8 mouse cellular contexts compared by ENCODE assay signal in genomic region chr12:81484727-81485191, GRCm38 (mm10). TPM values are rescaled to one million over a fixed set of nuclear protein-coding genes. Genes with fewer than 3 reads are reported as not detected.
A peak's percentile ranks its signal among the peaks of the same experiment; 100 is the strongest.
DNase-seq lines count a peak whose midpoint lies in the region; ATAC-seq and TF ChIP-seq lines count a peak whose summit lies in the region.

Gene Cox16, minus strand, starts transcription at chr12:81485127.

- ATAC-seq in activated CD4-positive, CD25-positive, alpha-beta regulatory T cell, adult 4 months = peak; percentile 97

- peak; percentile 74 for TF ChIP-seq POLR2A in cortical plate, adult 2 months (IDR thresholded peaks at IDR 0.05; ENCODE audit: extremely low read depth, insufficient read depth, low read length)

- no peaks in the 10 kb centered on the region for H3K9me3 ChIP-seq in megakaryocyte, embryonic 14.5 days

- H3K4me1 ChIP-seq in cortical plate, adult 2 months (ENCODE audit: control insufficient read depth, insufficient read depth, low read length) = no peaks in the 10 kb centered on the region
- H3K4me1 ChIP-seq in megakaryocyte, embryonic 14.5 days = peaks cover 9% of the 10 kb centered on the region

- H3K27ac ChIP-seq in cortical plate, adult 2 months (ENCODE audit: insufficient read depth, low read length) = peak within 1 kb of the TSS; percentile 36

- peak; percentile 81 for DNase-seq in gastrocnemius, adult 8-10 months (ENCODE audit: low spot score in 2 of 2)
- peak; percentile 24 for DNase-seq in hindlimb bud, embryonic 11.5 days (ENCODE audit: extremely low spot score, low read depth, low spot score)
- peak; percentile 80 to 83 for DNase-seq in left cerebral cortex, adult 8-10 months (ENCODE audit: low spot score in 2 of 2)
- peak; percentile 91 to 92 for DNase-seq in right cerebral cortex, postnatal 10 days (ENCODE audit: low spot score in 2 of 2)
- peak; percentile 76 for DNase-seq in urinary bladder, postnatal 25 days (ENCODE audit: low spot score)

- no peaks in the 10 kb centered on the region for H3K36me3 ChIP-seq in megakaryocyte, embryonic 14.5 days (replicated peaks; ENCODE audit: low read length)

- H3K4me3 ChIP-seq in cortical plate, adult 2 months (ENCODE audit: insufficient read depth, low read length) = peak within 1 kb of the TSS; percentile 53
- peak within 1 kb of the TSS; percentile 94 for H3K4me3 ChIP-seq in megakaryocyte, embryonic 14.5 days (replicated peaks)

- H3K27me3 ChIP-seq in megakaryocyte, embryonic 14.5 days (replicated peaks) = no peaks in the 10 kb centered on the region

- TF ChIP-seq CTCF in cortical plate, adult 2 months (IDR thresholded peaks at IDR 0.05; ENCODE audit: extremely low read depth, insufficient read depth, low read length) = no peak

RNA-seq across cellular contexts. Expression of gene Cox16, which starts in this region (rescaled TPM):
- polyA plus RNA-seq in activated CD4-positive, CD25-positive, alpha-beta regulatory T cell, adult 4 months (2017; shearing (Covaris generic)) = 100 to 1,000 TPM; 140 to 178 TPM
- polyA plus RNA-seq in cortical plate, adult 2 months (2012; rRNA removed) = 54.1 and 71.7 TPM in 2 replicates
- 10 to 100 TPM; 88.2 to 98.9 (median 94.0) TPM for total RNA-seq in gastrocnemius, adult 8-10 months (2022)
- 10 to 100 TPM; 35.2 to 48.7 (median 39.4) TPM for total RNA-seq in left cerebral cortex, adult 8-10 months (2022)
- polyA plus RNA-seq in megakaryocyte, embryonic 14.5 days (2012; ENCODE audit: insufficient read depth, low replicate concordance) = 5.6 and 18.0 TPM in 2 replicates

Comparison
In these comparisons a context has a peak if more than half of its experiments do, and no peak if none do; other contexts are left out.
1. Peak in every context shown above with its lines: DNase-seq, ATAC-seq, H3K4me3 ChIP-seq and H3K27ac ChIP-seq.
2. DNase-seq: peak in every context shown above with its lines; median percentile 92 in right cerebral cortex, postnatal 10 days; 82 in left cerebral cortex, adult 8-10 months; 81 in gastrocnemius, adult 8-10 months; 76 in urinary bladder, postnatal 25 days; 24 in hindlimb bud, embryonic 11.5 days.